Mouse (Mus musculus): ENCODE measurements around the gene Ube2g2. TPM values are rescaled to one million over a fixed set of nuclear protein-coding genes. Genes with fewer than 3 reads are reported as not detected.
A peak's percentile ranks its signal among the peaks of the same experiment; 100 is the strongest.
"Not testable (repeated sequence)": the region's sequence is repeated elsewhere in the genome, so short reads cannot be mapped to it uniquely, and the experiment has no call there.

Gene Ube2g2
- polyA plus RNA-seq, 2 experiments from 2014 or later: 36.5 to 39.3 TPM

DNA sequence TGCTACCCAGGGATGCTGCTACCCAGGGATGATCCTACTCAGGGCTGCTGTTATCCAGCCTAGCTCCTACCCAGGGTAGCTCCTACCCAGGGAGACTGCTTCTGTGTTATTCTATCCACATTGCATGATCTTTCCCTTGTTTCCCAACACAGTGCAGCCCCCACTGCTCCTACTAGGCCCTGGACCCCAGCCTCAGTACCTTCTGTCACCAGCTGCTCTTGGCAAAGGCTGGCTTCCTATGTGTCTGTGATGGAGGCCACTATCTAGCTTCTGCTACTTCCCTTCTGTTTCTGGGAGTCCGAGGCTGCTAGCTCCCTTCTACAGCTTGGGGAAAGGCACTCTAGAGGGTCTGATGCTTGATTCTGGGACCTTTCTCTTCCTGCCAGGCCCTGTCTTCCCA is 25.4 kb downstream of the Ube2g2 start:
- no peak for ATAC-seq

DNA sequence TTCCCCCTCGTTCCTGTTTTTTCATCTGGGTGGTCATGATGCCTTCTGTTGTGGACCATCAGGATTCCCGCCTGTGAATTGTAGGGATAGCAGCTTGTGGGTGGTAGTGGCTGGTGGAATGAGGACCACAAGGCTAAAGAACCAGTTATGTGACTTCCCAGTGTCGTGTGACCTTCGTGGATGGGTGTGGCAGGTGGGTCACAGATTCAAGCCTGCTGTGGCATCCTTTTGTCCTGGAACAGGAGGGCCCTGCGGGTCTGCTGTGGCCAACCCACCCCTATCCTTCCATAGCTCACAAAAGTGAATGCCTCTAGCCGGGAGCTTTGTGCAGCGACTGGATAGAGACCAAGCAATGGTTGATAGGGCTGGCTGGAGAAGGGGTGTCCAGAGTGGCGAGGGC is 25.8 kb downstream of the Ube2g2 start:
- no peak for ATAC-seq

- ATAC-seq: no peak
Observed at GRCm38 (mm10) chr10:77652046-77652445, 30.0 kb downstream of the Ube2g2 start.

DNA sequence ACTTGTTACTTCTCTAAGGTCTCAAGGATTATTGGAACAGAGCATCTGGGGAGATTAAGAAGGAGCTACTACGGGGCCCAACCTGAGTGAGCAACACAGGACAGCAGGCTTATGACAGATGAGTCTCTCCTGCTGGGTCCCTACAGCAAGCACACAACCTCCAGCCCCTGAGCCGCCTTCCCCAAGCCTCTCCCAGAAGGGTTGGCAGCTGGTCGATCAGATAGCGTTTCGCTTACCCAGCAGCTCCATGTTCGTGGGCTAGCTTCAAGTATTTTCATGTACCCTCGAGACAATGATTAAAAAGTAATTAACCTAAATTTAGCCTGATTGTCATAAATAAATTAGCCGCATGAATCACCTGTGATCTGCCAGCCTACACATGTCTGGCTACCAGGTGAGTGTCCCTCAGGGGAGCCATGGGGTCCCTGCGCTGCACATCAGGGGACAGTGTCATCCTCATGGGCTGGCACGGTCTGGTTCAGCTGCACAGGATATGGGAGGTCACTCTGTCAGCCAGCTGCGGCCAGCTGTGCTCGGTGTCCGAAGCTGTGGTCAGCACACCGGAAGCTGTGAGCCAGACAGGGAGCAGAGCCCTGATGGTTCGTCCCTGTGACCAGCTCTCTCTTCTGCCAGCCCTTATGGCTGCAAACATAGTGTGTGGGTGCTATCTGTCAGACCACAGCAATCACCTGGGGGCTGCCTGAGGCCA is 36.4 kb downstream of the Ube2g2 start:
- ATAC-seq: no peak

DNA sequence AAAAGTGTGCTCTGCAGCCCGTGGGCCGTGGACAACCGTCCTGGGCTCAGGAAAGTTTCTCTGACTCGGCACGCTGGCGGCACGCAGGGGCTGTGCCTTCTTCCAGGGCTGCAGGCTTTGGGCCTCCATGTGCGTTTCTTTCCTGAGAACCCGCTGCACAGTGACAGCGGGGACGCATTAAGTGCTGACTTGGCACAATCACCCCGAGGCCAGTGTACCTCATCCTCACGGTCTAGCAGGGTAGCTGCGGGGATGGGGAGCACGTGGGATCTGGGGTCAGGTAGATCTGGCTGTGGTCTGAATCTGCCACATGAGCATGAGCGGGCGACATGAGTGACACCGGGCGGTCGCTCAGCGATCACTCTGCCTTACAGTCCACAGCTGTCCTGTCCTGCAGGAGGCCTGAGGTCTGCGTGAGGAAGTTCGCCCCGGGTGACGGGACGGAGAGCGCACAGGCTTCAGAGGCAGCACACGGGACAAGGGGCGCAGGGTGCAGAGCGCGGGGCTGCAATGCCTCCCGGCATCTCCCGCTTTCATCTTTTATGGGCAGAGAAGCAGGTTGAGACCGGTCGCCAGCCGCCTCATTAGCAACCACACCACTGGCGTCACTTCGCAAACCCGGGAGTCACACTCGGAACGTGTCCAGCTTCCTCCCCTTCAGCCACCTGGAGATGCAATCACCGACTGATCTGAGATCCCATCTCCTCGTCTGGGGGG is 42.0 kb downstream of the Ube2g2 start:
- ATAC-seq: no peak

DNA sequence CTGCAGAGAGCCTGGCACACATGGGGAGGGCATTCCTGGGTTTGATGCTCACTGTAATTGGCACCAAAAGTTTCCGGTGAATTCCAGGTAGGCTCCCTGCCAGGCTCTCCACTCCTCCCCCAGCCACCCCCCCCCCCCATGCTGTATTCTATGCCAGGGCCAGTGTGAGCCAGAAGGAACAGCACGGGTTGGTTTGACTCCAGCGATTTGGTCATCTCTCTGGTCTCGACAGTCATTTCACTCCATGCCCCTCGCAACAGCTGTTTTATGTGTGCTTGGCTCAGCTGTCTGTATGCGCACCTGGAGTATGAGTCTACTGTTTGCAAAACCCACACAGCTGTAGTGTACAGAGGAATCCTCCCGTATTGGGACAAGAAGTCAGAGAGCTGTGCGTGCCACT is 44.3 kb downstream of the Ube2g2 start:
- no peak for ATAC-seq

DNA sequence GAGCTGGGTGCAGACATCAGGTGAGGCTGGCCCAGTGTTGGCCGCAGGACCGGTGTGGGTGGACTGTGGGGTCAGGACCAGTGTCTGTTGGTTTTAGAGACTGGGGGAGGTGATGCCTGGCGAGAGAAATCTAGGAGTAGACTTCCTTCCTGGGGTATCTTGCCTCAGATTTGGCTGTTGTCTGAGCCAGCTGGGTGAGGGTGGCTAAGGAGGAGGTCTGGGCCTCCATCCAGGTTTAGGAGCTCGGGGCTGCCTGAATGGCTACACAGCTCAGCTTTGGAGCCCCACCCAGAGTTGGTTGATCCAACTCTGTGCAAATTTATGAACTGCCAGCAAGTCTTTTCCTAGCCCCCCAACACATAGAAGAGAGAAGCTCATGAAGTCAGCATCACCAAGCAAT is 45.3 kb downstream of the Ube2g2 start:
- no peak for ATAC-seq

DNA sequence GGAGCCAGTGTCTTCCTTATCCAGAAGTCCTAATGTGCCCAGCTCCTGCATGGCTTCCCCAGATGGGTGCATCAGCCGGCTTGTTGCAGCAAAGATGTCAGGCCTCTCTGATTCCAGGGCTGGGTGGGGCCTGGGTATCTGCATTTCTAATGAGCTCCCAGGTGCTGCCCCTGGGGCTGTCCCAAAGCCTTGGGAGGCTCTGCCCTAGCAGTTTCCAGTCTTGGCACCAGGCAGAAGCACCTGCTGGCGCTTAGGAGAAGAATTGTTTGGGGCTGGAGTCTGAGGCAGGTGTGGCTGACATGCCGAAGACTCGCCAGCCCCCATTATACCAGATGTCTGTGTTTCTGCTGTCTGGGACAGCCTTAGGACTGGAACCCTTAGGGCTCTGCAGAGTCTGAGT is 48.6 kb downstream of the Ube2g2 start:
- ATAC-seq: no peak

DNA sequence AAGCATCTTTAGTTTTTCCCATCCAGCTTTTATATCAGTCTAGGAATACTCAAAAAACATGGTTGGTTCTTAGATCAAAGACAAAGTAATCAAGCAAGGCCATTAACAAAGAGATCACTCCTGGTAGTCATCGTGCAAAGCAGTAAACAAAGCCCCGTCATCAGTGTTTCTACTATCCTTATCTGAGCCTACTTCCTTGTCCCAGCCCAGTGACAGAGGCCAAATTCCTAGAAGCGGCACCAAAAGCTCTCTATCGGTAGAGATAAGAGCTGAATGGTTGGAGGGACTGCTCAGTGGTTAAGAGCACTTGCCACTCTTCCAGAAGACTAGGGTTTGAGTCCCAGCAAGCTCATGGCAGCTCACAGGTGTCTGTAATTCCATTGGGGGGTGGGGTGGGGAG is 49.4 kb downstream of the Ube2g2 start:
- no peak for ATAC-seq

DNA sequence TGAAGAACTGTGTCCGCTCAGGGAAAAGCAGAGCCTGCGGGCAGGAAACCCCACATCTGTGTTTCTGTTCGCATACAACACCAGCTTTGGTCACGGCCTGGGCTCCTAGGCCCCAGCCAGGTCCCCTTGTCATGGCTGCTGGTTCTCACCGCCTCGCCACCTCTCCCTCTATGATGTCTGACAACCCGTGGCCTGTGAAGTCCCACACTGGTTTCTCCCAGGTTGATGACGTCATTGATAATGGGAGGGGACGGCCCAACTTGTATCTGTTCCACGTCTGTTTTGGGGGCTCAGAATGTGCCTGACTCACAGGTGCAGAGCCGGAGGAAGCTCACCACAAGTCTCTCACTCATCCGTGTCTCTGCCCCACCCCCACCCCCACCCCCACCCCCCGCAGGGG is 51.7 kb downstream of the Ube2g2 start:
- ATAC-seq: no peak

DNA sequence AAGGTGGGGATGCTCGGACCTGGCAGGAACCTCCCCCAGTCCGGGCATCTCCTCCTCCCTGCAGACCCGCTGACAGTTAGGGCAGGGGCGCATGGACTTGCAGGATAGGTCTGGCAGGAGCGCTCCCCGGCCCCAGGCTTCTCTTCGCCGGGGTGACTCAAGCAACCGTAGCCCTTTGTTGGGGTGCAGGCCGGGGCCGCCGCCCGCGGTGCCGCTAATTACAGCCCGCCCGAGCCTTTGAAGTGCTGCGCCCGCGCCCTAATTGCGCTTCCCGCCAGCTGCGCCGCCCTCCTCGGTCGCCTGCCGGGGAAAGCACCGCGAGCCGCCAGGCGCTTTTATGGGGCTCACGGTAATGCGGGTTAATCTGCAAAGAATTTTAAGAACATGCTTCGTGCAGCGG is 55.5 kb downstream of the Ube2g2 start:
- ATAC-seq: peak; percentile 23

DNA sequence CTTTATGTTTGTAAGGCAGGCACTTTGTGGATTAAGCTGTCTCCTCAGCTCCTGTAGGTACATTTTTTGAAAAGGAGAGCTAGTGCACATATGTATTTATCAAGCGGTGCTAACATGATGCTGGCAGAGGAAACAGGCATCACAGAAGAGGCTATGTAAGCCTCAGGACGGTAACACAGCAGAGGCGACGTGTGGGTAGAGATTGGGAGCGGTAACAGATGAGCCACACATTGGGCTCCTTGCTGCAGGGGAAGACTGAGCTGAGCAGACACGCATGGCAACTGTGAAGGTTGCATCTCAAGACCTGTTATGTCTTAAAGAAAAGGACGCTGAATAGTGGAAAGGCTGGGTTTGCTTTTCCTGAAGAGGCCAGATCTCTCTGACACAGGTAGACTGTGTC is 60.9 kb downstream of the Ube2g2 start:
- no peak for ATAC-seq

- no peak for ATAC-seq
Observed at GRCm38 (mm10) chr10:77684181-77684580, 62.1 kb downstream of the Ube2g2 start.

DNA sequence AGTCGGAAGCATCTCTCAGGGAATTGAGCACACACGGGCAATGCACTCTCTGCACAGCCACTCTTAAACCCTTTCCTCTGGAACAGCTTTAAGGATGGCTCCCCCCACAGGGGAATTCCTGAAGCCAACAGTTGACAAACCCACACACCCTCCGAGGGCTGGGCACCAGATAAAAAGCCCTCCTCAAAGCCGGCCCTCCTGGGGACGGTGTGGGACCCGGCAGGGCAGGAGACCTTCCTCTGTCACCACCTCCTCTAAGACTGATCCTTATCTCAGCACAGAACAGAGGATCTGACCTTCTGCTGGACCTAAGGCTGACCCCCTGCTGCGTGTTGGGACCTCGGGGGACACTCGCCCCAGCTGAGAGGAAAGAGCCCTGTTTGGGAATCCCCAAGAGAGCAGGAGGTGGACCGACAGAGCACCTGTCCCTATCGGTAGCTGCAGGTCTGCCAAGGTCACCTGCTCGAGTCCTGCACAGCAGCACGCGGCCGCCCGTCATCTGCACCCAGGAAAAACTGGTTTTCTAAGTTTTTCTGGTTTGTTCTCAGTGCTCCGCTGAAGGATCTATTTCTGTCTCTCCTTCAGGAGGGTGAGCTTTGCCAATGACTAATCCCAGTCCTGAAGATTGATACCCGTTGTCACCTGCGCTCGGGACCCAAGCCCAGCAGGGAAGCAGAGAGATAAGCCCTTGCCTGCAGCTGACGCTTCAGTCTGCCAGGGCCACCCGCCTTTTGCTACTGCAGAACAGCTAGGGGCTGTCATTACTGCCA is 64.0 kb downstream of the Ube2g2 start, which contains the start of gene Tspear:
TSS of gene Tspear (plus strand) at position 675 of the 770 bp plus-strand sequence.
- no peak for ATAC-seq

DNA sequence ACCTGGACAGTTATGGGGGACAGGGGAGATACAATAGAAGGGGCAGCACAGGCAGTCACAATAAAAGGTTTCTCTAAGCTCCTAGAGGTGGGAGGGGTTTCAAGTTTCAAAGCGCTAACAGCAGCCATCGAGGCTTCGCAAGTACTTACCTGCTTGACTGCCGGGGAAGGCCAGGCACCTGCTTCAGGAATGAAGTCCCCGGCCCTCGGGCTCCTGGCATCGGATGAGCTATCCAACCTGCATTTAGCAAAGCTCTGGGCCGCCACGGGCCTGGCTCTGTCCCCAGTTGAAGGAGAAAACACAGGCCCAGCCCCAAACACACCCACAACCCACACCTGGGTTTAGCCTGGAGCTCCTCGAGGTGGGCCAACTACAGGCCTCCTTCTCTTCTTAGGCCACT is 64.9 kb downstream of the Ube2g2 start:
- no peak for ATAC-seq

GRCm38 (mm10) chr10:77690356-77690807 is 68.3 kb downstream of the Ube2g2 start, which contains the start of gene Gm19402:
TSS of gene Gm19402 (minus strand) at chr10:77690757.
- ATAC-seq: not testable (repeated sequence)

Other genes with a start within 250 kb of the Ube2g2 start
- gene Adarb1, start 204.0 kb upstream of the Ube2g2 start, polyA plus RNA-seq (2017; shearing (Covaris generic)): 1 to 10 TPM in 1 of 2 experiments, under 1 TPM in 1; 0.71 to 1.0 TPM
- gene Fam207a, start 106.5 kb upstream of the Ube2g2 start, polyA plus RNA-seq (2017; shearing (Covaris generic)): 10 to 100 TPM; 15.2 to 15.3 TPM
- 100 to 1,000 TPM; 375 to 386 TPM for gene Itgb2, start 92.0 kb upstream of the Ube2g2 start, polyA plus RNA-seq (2017; shearing (Covaris generic))
- 10 to 100 TPM; 85.6 to 92.6 TPM for gene Pttg1ip, start 40.6 kb upstream of the Ube2g2 start, polyA plus RNA-seq (2017; shearing (Covaris generic))
- 10 to 100 TPM; 75.5 to 83.8 TPM for gene Sumo3, start 16.2 kb upstream of the Ube2g2 start, polyA plus RNA-seq (2017; shearing (Covaris generic))
- 1 to 10 TPM in 1 of 2 experiments, not detected in 1; 6.5 TPM for gene Gm49325, start 16.1 kb upstream of the Ube2g2 start, polyA plus RNA-seq (2017; shearing (Covaris generic))
- under 1 TPM; 0.38 to 0.40 TPM for gene Tspear, start 64.3 kb downstream of the Ube2g2 start, polyA plus RNA-seq (2017; shearing (Covaris generic))
- gene Gm19402, start 68.5 kb downstream of the Ube2g2 start, polyA plus RNA-seq (2017; shearing (Covaris generic)): not detected
- not detected for gene Gm9508, start 75.0 kb downstream of the Ube2g2 start, polyA plus RNA-seq (2017; shearing (Covaris generic))
- gene Gm10272, start 84.4 kb downstream of the Ube2g2 start, polyA plus RNA-seq (2017; shearing (Covaris generic)): not detected
- not detected for gene Gm10024, start 89.2 kb downstream of the Ube2g2 start, polyA plus RNA-seq (2017; shearing (Covaris generic))
- gene Gm10142, start 93.5 kb downstream of the Ube2g2 start, polyA plus RNA-seq (2017; shearing (Covaris generic)): not detected
- gene Krtap12-1, start 98.3 kb downstream of the Ube2g2 start, polyA plus RNA-seq (2017; shearing (Covaris generic)): not detected
- not detected for gene Gm10100, start 104.2 kb downstream of the Ube2g2 start, polyA plus RNA-seq (2017; shearing (Covaris generic))
- gene Gm18596, start 120.4 kb downstream of the Ube2g2 start, polyA plus RNA-seq (2017; shearing (Covaris generic)): not detected
- not detected for gene Gm9736, start 129.1 kb downstream of the Ube2g2 start, polyA plus RNA-seq (2017; shearing (Covaris generic))
- not detected for gene Gm3233, start 137.4 kb downstream of the Ube2g2 start, polyA plus RNA-seq (2017; shearing (Covaris generic))
- not detected for gene Gm3238, start 149.1 kb downstream of the Ube2g2 start, polyA plus RNA-seq (2017; shearing (Covaris generic))
- gene Gm7138, start 154.7 kb downstream of the Ube2g2 start, polyA plus RNA-seq (2017; shearing (Covaris generic)): not detected
- not detected for gene Gm3250, start 160.3 kb downstream of the Ube2g2 start, polyA plus RNA-seq (2017; shearing (Covaris generic))
- gene Gm7137, start 165.9 kb downstream of the Ube2g2 start, polyA plus RNA-seq (2017; shearing (Covaris generic)): not detected
- gene Gm9639, start 172.8 kb downstream of the Ube2g2 start, polyA plus RNA-seq (2017; shearing (Covaris generic)): not detected
- gene Gm19668, start 176.9 kb downstream of the Ube2g2 start, polyA plus RNA-seq (2017; shearing (Covaris generic)): not detected
- not detected for gene Gm9507, start 189.6 kb downstream of the Ube2g2 start, polyA plus RNA-seq (2017; shearing (Covaris generic))
- not detected for gene Gm2696, start 192.4 kb downstream of the Ube2g2 start, polyA plus RNA-seq (2017; shearing (Covaris generic))
- not detected for gene Krtap10-4, start 204.8 kb downstream of the Ube2g2 start, polyA plus RNA-seq (2017; shearing (Covaris generic))
- gene Krtap10-10, start 213.7 kb downstream of the Ube2g2 start, polyA plus RNA-seq (2017; shearing (Covaris generic)): not detected
- not detected for gene Gm36176, start 224.5 kb downstream of the Ube2g2 start, polyA plus RNA-seq (2017; shearing (Covaris generic))
- gene Gm10318, start 230.6 kb downstream of the Ube2g2 start, polyA plus RNA-seq (2017; shearing (Covaris generic)): not detected
- not detected for gene Gm3285, start 239.7 kb downstream of the Ube2g2 start, polyA plus RNA-seq (2017; shearing (Covaris generic))